Mouse (Mus musculus) embryo, embryonic 10 days (tissue): Measurements from ENCODE around the gene Wdr83.

Experiments
- DNase-seq: peaks from one replicate; pipeline ENCODE4 v3.0.0-alpha.2; 2015; ENCODE audit warnings: low spot score

Wdr83 gene

GRCm38 (mm10) chr8:85034764-85035163 is 46.3 kb downstream of the Wdr83 start:
- DNase-seq = peak; percentile 96

DNA sequence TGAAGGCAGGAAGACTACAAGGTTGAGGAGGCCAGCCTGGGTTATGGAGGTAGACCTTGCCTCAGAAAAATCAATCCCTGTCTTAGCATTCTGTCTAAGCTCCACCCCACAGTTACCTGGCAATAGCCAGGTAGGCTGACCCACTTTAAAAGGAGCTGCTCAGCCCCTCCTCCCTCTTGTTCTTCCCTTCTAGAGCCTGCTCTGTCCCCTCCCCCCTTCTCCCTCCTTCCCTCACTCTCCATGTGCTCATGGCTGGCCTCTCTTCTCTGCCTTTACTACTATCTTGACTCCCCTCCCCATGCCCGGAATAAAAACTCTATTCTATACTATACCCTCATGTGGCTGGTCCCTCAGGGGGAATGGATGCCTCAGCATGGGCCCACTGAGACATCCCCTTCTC is 47.2 kb downstream of the Wdr83 start:
- no peak for DNase-seq

DNA sequence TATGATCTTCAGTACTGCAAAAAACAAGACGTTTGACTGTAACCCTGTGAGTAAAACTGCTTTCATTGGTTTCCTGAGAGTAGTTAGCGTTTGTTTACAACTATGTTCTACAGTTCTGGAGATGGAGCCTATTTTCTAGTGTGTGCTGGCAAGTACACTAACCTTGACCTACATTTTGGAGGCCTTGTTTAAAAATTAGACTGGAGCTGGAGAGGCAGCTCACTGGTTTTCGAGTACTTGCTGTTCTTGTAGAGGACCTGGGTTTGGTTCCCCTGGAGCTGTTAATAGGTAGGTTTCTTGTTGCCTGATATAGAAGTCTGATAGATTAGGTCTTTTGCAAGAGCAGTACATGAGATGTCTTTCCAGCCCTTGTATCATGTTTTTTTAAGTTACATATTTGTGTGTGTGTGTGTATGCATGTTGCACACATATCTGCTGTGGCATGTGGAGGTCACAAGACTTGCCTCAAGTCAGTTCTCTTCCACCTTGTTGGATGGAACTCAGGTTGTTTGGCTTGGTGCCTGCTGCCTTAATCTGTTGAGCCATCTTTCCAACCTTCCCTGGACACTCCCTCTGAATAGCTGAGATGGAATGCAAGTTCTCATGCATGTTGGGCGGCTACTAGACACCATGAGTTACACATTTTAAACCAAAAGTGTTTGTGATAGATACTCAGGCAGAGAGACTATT is 48.3 kb downstream of the Wdr83 start:
- no peak for DNase-seq

- DNase-seq = no peak
Measured at GRCm38 (mm10) chr8:85029271-85029670, 51.8 kb downstream of the Wdr83 start.

GRCm38 (mm10) chr8:85027922-85028321 is 53.2 kb downstream of the Wdr83 start:
- no peak for DNase-seq

- no peak for DNase-seq
Measured at GRCm38 (mm10) chr8:85027516-85027855, 53.6 kb downstream of the Wdr83 start.

DNA sequence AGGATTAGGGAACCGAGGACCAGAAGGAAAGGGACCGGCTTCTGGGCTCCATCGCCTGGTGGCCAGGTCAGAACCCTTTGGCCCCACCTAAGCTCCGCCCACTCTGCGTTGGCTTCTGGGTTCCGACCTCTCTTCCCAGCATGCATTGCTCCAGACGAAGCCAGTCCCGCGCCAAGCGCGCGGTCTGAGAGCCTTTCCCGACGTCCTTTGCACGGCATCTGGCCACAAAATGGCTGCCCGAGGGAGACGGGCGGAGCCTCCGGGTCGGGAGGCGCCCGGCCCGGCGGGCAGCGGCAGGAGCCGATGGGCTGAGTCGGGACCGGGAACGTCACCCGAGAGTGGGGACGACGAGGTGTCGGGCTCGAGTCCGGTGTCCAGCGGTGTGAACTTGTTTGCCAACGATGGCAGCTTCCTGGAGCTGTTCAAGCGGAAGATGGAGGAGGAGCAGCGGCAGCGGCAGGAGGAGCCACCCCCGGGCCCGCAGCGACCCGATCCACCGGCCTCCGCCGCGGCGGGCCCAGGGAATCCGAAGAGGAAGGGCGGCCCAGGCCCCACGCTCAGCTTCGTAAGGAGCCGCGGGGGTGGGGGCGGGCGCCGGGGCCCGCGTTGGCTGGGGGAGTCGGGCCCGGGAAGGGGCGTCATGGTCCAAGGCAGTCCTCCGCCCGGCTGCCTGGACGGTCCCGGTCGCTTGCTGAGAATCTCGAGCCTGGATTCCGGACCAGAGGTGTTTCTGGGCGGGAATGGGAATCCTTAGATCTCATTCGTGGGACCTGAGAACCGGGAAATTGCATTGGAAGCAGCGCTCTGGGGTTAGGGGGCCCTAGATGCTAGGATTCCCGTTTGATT is 54.2 kb downstream of the Wdr83 start, which contains the start of gene Trir:
TSS of gene Trir (plus strand) at position 154 of the 846 bp plus-strand sequence.
- DNase-seq = peak; percentile 99

- peak; percentile 94 for DNase-seq
Measured at GRCm38 (mm10) chr8:85025098-85025932, 55.8 kb downstream of the Wdr83 start, which contains the start of gene Asna1. Asna1 (minus strand) TSS chr8:85025281.
